Comparison of ENCODE assay signal across 12 mouse cellular contexts in genomic region chr9:115214572-115215571, GRCm38 (mm10).
DNase-seq lines count a peak whose midpoint lies in the region; ATAC-seq and TF ChIP-seq lines count a peak whose summit lies in the region.
"Had no signal": no experiment of that assay in that cellular context is flagged by ENCODE, and none has a peak within 500 bp of the region (broad histone marks: within the 10 kb centered on the region; RNA-seq: fewer than 3 reads in every experiment).

No protein-coding gene starts in this region.

- DNase-seq in gastrocnemius, adult 2 months: no peak
- DNase-seq in gastrocnemius, adult 8-10 months (ENCODE audit: low spot score in 2 of 2): no peak
- DNase-seq in liver, postnatal 0 days: no peak
- no peak for DNase-seq in Patski (ENCODE audit: low read depth, low spot score)
- peak; percentile 41 for DNase-seq in limb, embryonic 11.5 days (ENCODE audit: low spot score)
- DNase-seq in cerebellum, adult 8-10 months: no peak
- no peak for DNase-seq in spleen, postnatal 10 days (ENCODE audit: low spot score in 2 of 2)
- DNase-seq: B cell, adult 2 months; heart, postnatal 14 days had no signal

- TF ChIP-seq CTCF in gastrocnemius, adult 2 months (IDR thresholded peaks at IDR 0.05): no peak
- 0 out of 2 replicates have a peak, but pooled peaks have one; percentile 9 for TF ChIP-seq CTCF in liver, postnatal 0 days (IDR thresholded peaks at IDR 0.05; ENCODE audit: low read depth)
- TF ChIP-seq CTCF in Patski (IDR thresholded peaks at IDR 0.05): no peak

- H3K4me1 ChIP-seq in liver, postnatal 0 days (ENCODE audit: insufficient read depth): peaks cover 3% of the 10 kb centered on the region; the same call in 1 of the 2 replicates
- peaks cover 45% of the 10 kb centered on the region for H3K4me1 ChIP-seq in liver, embryonic 12.5 days
- peaks cover 12% of the 10 kb centered on the region for H3K4me1 ChIP-seq in limb, embryonic 11.5 days (ENCODE audit: control insufficient read depth, insufficient read depth, low read length)

- no peak overlapping the region for H3K4me3 ChIP-seq in gastrocnemius, adult 2 months
- H3K4me3 ChIP-seq in liver, postnatal 0 days (ENCODE audit: low read depth, low read length): no peak overlapping the region
- no peak overlapping the region for H3K4me3 ChIP-seq in liver, embryonic 12.5 days
- H3K4me3 ChIP-seq in limb, embryonic 11.5 days (ENCODE audit: low read depth, low read length): no peak overlapping the region
- H3K4me3 ChIP-seq: embryonic facial prominence, embryonic 13.5 days had no signal

- 54% methylated on average over 7 of the region's 7 CpGs for WGBS in liver, postnatal 0 days (ENCODE audit: insufficient replicate concordance)
- WGBS in liver, embryonic 12.5 days (ENCODE audit: insufficient replicate concordance): 39% methylated on average over 7 of the region's 7 CpGs
- 11% methylated on average over 7 of the region's 7 CpGs for WGBS in limb, embryonic 11.5 days

- in situ Hi-C loops in Patski (cut with MboI; ENCODE audit: low pct_unique_long_range_greater_than_20kb): no loop called here

- CTCF ChIA-PET in Patski (lab: Charles Lee): interaction anchor here (1.4 kb wide), 1 partner anchor 79 kb away, joined by 3 read pairs; no protein-coding TSS in a partner anchor

- POLR2A ChIA-PET in Patski (lab: Charles Lee): no interaction called here

- H3K9ac ChIP-seq in liver, postnatal 0 days (replicated peaks): no peak overlapping the region
- no peak overlapping the region for H3K9ac ChIP-seq in liver, embryonic 12.5 days
- H3K9ac ChIP-seq in limb, embryonic 11.5 days (ENCODE audit: low read length): no peak overlapping the region; the same call in 1 of the 2 replicates
- H3K9ac ChIP-seq: embryonic facial prominence, embryonic 13.5 days had no signal

- ATAC-seq in liver, postnatal 0 days: no peak
- ATAC-seq in liver, embryonic 12.5 days: no peak
- peak; percentile 63 for ATAC-seq in Patski
- peak; percentile 54; the same call in 1 of the 2 replicates for ATAC-seq in limb, embryonic 11.5 days (ENCODE audit: insufficient number of reproducible peaks, low FRiP score, low TSS enrichment, low read depth)
- ATAC-seq: midbrain, embryonic 16.5 days had no signal

- no peaks in the 10 kb centered on the region for H3K9me3 ChIP-seq in liver, postnatal 0 days (ENCODE audit: low read length)
- H3K9me3 ChIP-seq in liver, embryonic 12.5 days (replicated peaks): no peaks in the 10 kb centered on the region
- H3K9me3 ChIP-seq in limb, embryonic 11.5 days (ENCODE audit: control insufficient read depth, low read length): no peaks in the 10 kb centered on the region
- H3K9me3 ChIP-seq: embryonic facial prominence, embryonic 13.5 days had no signal

- no peak for TF ChIP-seq EP300 in liver, postnatal 0 days (IDR thresholded peaks at IDR 0.05; ENCODE audit: low read depth)

- H3K4me2 ChIP-seq in liver, postnatal 0 days (ENCODE audit: low read depth, low read length): no peak overlapping the region
- no peak overlapping the region for H3K4me2 ChIP-seq in liver, embryonic 12.5 days
- no peak overlapping the region for H3K4me2 ChIP-seq in limb, embryonic 11.5 days (ENCODE audit: low read depth, severe bottlenecking)

- peak overlapping the region; percentile 24; the same call in 1 of the 2 replicates for H3K27ac ChIP-seq in gastrocnemius, adult 2 months
- H3K27ac ChIP-seq in liver, postnatal 0 days (ENCODE audit: low read depth): no peak overlapping the region
- H3K27ac ChIP-seq in liver, embryonic 12.5 days: no peak overlapping the region
- H3K27ac ChIP-seq in limb, embryonic 11.5 days (replicated peaks; ENCODE audit: low read depth, low read length): 0 out of 2 replicates have a peak overlapping the region, but pooled peaks have one; percentile 49
- H3K27ac ChIP-seq: embryonic facial prominence, embryonic 13.5 days had no signal

- intact Hi-C loops in gastrocnemius, adult 2 months (cut with DNase I): no loop called here

- H3K36me3 ChIP-seq in liver, postnatal 0 days (replicated peaks; ENCODE audit: insufficient read depth, low read length): no peaks in the 10 kb centered on the region
- no peaks in the 10 kb centered on the region for H3K36me3 ChIP-seq in liver, embryonic 12.5 days
- no peaks in the 10 kb centered on the region for H3K36me3 ChIP-seq in limb, embryonic 11.5 days (ENCODE audit: control insufficient read depth, insufficient read depth, low read length)
- H3K36me3 ChIP-seq: embryonic facial prominence, embryonic 13.5 days had no signal

- no peaks in the 10 kb centered on the region for H3K27me3 ChIP-seq in liver, postnatal 0 days (ENCODE audit: insufficient read depth, low read length)
- no peaks in the 10 kb centered on the region for H3K27me3 ChIP-seq in liver, embryonic 12.5 days (replicated peaks)
- H3K27me3 ChIP-seq in Patski: no peaks in the 10 kb centered on the region
- no peaks in the 10 kb centered on the region for H3K27me3 ChIP-seq in limb, embryonic 11.5 days (ENCODE audit: control insufficient read depth, insufficient read depth, low read length)
- H3K27me3 ChIP-seq: embryonic facial prominence, embryonic 13.5 days had no signal

Comparison
In these comparisons a context has a peak if more than half of its experiments do, and no peak if none do; other contexts are left out.
1. H3K27ac ChIP-seq: peak in gastrocnemius, adult 2 months (single experiment) and limb, embryonic 11.5 days (single experiment); none in liver, postnatal 0 days (single experiment) and liver, embryonic 12.5 days (single experiment).
2. ATAC-seq: peak in Patski (single experiment) and limb, embryonic 11.5 days (single experiment); none in liver, postnatal 0 days (single experiment) and liver, embryonic 12.5 days (single experiment).